Mouse (Mus musculus) forelimb bud, embryonic 11.5 days (tissue): ENCODE results near the gene Arid5b.

Experiments
- DNase-seq: peaks from one replicate; pipeline ENCODE4 v3.0.0-alpha.2; 2012; ENCODE audit warnings: low read depth, low spot score

The Arid5b gene

GRCm38 (mm10) chr10:68193561-68193960, 85.0 kb downstream of the Arid5b start:
- no peak for DNase-seq

GRCm38 (mm10) chr10:68192824-68193255, 85.7 kb downstream of the Arid5b start:
- no peak for DNase-seq

- DNase-seq = no peak
Measured at GRCm38 (mm10) chr10:68191691-68192380, 86.7 kb downstream of the Arid5b start.

DNA sequence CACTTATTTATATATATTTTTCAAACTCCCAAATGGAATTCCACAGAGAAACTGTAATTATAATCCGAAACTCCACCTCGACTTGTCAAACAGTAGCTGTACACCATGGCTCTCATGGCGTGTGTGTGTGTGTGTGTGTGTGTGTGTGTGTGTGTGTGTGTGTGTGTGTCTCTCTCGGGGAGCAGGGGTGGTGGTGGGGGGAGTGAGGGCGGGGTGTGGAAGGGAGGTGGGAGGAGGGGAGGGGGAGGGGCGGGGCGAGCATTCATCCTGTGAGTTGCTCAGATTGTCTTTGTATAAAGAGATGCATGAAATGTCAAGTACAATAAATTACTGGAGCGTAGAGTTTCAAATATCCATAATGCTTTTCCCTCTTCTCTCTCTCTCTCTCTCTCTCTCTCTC, 87.4 kb downstream of the Arid5b start:
- no peak for DNase-seq

GRCm38 (mm10) chr10:68189847-68190246, 88.7 kb downstream of the Arid5b start:
- no peak for DNase-seq

GRCm38 (mm10) chr10:68183096-68183495, 95.4 kb downstream of the Arid5b start:
- no peak for DNase-seq

- DNase-seq = no peak
Measured at GRCm38 (mm10) chr10:68182266-68182665, 96.3 kb downstream of the Arid5b start.

GRCm38 (mm10) chr10:68181156-68181555, 97.4 kb downstream of the Arid5b start:
- DNase-seq = no peak

GRCm38 (mm10) chr10:68180721-68181120, 97.8 kb downstream of the Arid5b start:
- no peak for DNase-seq

DNA sequence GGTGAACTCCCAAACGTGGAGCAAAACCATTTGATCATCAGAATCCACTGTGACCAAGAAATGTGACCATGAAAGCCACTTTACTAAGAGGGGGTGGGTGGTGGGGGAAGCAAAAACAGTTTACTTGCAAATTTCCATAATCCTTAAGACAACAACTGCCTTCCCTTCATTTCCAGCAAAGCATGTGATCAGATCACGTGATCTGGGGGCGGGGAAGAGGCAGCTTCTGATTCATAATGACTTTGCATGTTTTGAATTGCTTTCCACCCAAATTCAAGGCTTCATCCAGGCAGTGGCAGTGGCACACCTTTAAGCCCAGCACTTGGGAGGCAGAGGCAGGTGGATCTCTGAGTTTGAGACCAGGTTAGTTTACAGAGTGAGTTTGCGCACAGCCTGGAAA, 98.4 kb downstream of the Arid5b start:
- no peak for DNase-seq

GRCm38 (mm10) chr10:68179741-68180140, 98.8 kb downstream of the Arid5b start:
- no peak for DNase-seq

DNA sequence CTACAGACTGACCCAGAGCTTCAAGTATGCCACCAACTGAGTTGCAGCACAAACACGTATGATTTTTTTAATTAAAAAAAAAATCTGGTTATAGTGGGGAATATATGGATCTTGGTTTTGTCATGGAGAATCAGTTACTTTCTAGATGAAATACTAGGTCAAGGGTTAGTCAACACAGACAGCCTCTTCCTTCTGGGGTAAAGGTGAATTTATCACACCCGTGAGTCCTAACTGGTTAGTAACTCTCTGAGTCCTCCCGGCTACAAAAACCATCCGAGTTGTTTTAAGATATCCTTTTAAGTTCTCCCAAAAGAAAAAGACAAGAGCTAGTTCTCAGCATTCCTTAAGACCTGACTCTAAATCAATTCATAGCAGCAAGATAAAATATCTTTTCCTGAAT, 99.2 kb downstream of the Arid5b start:
- DNase-seq = no peak

- no peak for DNase-seq
Measured at GRCm38 (mm10) chr10:68177697-68178485, 100.6 kb downstream of the Arid5b start.

- no peak for DNase-seq
Measured at GRCm38 (mm10) chr10:68175811-68176210, 102.7 kb downstream of the Arid5b start.

DNA sequence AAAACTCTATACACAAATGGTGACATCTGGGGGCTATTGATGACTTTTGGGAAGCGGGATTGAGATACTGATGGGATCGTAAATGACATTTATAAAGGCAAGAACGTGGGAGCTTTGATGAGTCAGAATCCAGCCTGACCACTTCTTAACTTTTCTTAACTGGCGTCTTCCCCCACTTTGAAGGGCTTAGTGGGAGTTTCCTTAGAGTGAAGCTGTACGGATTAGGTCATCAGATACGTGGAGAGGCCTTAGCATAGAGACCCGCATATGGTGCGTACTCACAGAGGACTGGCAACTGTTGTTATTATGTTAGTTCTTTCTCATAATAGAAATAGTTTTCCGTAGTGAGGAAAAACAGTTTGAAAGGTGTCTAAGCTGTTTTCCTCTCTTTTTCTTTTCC, 104.9 kb downstream of the Arid5b start:
- DNase-seq = no peak

- DNase-seq = no peak
Measured at GRCm38 (mm10) chr10:68172906-68173305, 105.6 kb downstream of the Arid5b start.

DNA sequence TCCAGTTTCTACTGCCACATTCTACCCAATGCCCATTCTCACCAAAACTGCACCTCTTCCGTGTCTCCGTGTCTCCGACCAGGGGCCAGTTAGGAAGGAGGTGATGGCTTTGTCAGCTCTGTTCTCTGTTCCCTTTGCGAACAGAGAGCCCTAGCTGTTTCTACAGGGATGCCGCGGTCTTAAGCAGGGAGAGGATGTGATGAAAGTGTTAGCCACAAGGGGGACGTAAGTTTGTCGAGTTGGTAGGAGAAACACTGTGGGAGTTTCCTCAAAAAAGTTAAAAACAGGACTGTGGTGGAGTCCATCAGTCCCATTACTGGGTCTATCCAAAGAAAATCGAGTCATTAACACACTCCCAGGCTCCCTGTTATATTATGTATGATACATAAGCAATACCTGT, 106.6 kb downstream of the Arid5b start:
- DNase-seq = no peak

DNA sequence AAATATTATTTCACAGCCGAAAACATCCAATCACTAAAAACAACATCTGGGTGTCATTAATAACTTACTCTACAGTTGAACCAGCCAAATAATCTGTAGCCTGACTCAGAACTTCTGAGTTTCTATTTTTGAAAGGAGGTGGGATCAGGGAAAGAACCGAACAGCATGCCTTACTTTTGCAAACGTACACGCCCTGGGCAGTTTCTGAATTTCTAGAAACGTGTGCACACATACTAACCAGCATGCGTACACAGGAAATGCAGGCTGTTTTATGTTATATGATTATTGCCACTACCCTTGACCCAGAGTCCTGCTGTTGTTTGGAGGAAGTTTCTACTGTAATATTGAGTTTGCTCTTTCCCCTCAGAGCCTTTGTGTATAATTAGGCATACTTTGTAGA, 109.9 kb downstream of the Arid5b start:
- DNase-seq = no peak

DNA sequence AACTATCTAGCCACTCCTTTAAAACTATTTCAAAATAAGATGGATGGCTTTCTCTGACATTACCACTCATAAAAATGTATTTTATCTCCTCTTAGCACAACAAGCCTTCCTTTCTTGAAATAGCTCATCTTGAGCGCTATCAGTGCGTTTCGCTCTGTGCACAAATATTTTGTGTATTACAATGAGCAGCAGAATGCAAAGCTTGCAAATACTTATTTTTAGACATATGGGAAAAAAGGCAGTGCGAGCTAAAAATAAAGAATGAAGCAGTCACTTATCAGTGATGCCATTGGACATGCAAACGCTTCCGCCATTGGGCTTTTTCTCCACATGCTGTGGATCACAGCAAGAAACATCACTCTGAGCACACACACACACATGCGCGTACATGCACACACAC, 110.4 kb downstream of the Arid5b start:
- no peak for DNase-seq

DNA sequence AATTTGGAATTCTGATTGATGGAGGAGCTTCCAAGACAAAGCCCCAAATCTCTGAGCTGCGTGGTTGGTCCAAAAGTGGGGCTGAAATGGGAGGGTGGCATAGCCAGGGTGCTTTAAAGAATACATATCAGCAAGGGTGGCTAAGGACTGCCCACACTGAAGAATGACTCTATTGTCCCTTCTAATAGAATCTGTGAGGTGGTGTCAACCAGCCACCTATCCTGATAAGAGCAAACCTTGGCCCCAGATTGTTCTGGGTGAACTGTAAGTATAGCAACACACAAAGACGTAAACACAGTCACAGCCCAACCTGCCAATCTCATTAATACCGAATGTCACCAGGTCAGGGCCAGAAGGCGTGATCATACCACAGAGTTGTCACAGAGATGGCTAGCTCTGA, 111.4 kb downstream of the Arid5b start:
- no peak for DNase-seq

DNA sequence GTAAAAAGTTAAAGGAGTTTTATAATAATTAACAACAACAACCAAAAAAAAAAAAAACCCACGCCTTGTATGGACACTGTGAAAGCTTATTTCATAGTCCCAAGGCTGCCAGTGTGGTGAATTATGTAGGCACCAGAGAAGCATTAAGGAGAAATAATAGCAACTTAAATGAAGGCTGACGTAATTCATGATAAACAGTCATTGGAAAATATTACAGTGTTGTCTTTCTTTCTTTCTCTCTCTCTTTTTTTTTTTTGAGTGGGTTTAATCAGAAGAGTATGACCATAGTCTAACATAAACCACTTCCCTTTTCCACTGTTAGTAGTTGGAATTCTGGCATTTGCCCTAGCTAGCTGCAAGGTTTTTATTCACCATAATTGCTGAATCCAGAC, 111.8 kb downstream of the Arid5b start:
- DNase-seq = no peak

DNA sequence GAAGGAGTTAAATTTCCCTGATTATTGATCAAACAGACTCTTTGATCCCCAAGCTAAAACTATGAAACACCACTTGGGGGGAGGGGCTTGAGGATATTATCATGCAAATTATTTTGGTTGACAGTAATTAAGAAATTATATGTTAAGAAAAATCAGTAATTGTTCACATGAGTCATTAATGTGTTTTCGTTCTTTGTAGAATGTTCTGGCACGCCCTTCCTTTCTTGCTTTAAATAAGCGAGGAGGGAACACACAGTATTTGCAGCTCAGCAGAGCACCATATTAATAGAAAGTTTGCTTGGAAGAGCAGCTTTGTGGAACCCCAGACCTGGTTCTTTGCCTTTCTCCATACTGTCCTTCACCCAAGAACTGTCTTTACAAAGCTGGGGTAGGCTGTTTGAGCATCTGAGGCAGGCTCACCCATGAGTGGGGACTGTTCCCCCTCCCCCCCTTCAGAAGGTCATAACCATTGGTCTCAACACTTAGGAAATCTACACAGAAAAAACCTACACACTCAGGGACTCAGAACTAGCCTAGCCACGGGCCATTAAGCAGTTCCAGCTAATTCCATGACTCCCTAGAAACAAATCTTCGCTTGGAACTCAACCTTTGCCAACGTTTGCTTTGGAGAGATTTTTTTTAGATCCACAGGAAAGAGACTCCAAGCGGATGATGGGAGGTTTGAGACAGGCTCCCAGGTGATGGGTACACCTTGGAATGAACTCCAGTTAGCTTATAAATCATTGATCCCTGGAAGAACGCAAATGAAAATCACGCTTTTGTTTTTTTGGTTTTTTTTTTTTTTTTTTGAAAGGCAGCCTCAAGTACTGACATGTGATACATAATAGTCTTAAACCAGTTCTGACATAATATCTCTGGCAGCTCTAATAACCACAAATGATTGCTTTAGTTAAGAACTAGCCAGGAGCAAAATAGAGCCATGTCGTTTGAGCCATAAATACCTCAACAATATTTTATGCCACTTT, 112.5 kb downstream of the Arid5b start:
- no peak for DNase-seq
